Mouse (Mus musculus) ES-E14 (cell line): Measurements from ENCODE around the gene Ankrd6.

Source experiments
- CHD2 ChIP-seq: IDR thresholded peaks from 2 replicates; pipeline ENCODE4 v1.6.1; 2014; ENCODE audit warnings: mild to moderate bottlenecking, low read depth, low read length, inconsistent platforms
- HCFC1 ChIP-seq: IDR thresholded peaks from 2 replicates; pipeline ENCODE4 v1.6.1; 2012; ENCODE audit warnings: low read length, inconsistent platforms, borderline replicate concordance; ENCODE audit not compliant: insufficient read depth
- ZC3H11A ChIP-seq: IDR thresholded peaks from 2 replicates; pipeline ENCODE4 v1.6.1; 2012; ENCODE audit warnings: low read depth, mild to moderate bottlenecking, inconsistent platforms, low read length, borderline replicate concordance

GRCm38 (mm10) chr4:32984801-32985675 is 34.4 kb upstream of the Ankrd6 start:
- no peak; the same call in 1 of the 2 replicates for TF ChIP-seq ZC3H11A
- TF ChIP-seq HCFC1 = no peak
- TF ChIP-seq CHD2 = no peak
